In the genomic region with DNA sequence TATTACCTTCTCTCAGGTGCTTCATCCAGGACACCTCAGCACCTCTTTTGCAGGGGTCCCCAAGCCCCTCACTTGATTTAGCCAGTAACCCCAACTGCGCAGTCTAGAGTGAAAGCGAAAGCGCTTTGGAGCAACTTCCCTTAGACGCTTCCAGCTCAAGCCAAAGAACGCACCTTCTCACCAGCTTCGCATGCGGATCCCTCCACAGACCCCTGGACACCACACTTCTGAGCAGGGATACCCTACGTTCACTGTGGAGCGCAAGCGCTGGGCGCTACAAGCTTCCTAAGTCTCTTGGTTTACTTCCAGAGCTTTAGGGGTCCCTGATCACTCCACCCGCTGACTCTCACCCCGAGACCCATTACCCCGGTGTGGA, we compare ENCODE assay signal across 8 mouse cellular contexts. TPM values are rescaled to one million over a fixed set of nuclear protein-coding genes. Genes with fewer than 3 reads are reported as not detected.
DNase-seq lines count a peak whose midpoint lies in the region; ATAC-seq and TF ChIP-seq lines count a peak whose summit lies in the region.

No protein-coding gene starts in this region.

- TF ChIP-seq CTCF in liver, adult 2 months (IDR thresholded peaks at IDR 0.05; ENCODE audit: low read depth, low read length) = no peak
- no peak for TF ChIP-seq CTCF in olfactory bulb, adult 2 months (IDR thresholded peaks at IDR 0.05; ENCODE audit: insufficient read depth, low read depth, low read length)

- H3K4me3 ChIP-seq in liver, adult 2 months (ENCODE audit: insufficient read depth, low read depth, low read length) = peak overlapping the region; percentile 70
- H3K4me3 ChIP-seq in erythroblast, embryonic 14.5 days (replicated peaks) = peak overlapping the region; percentile 80
- peak overlapping the region; percentile 56 for H3K4me3 ChIP-seq in limb, embryonic 14.5 days (replicated peaks; ENCODE audit: low read length)
- H3K4me3 ChIP-seq in olfactory bulb, adult 2 months (ENCODE audit: insufficient read depth, low read depth, low read length) = peak overlapping the region; percentile 67

- peak; percentile 46 for ATAC-seq in limb, embryonic 14.5 days (ENCODE audit: low FRiP score, low read depth)
- ATAC-seq in erythroid progenitor cell, adult 5-6 weeks (replicated peaks; ENCODE audit: low FRiP score, poor library complexity, severe bottlenecking) = no peak; the same call in 1 of the 2 replicates

- peak; percentile 45 for DNase-seq in liver, adult 2 months (ENCODE audit: extremely low read depth, low read depth, low spot score)
- no peak for DNase-seq in liver
- no peak for DNase-seq in limb, embryonic 14.5 days (ENCODE audit: low spot score)
- no peak for DNase-seq in gastrocnemius, adult 18-20 months (ENCODE audit: low spot score)
- DNase-seq in frontal cortex, postnatal 10 days (ENCODE audit: low spot score in 2 of 2) = no peak

- peak overlapping the region; percentile 93 for H3K4me2 ChIP-seq in limb, embryonic 14.5 days (replicated peaks; ENCODE audit: low read depth, low read length, severe bottlenecking)

- peak overlapping the region; percentile 70 for H3K27ac ChIP-seq in liver, adult 2 months (replicated peaks; ENCODE audit: insufficient read depth, low read depth, low read length)
- H3K27ac ChIP-seq in limb, embryonic 14.5 days (replicated peaks; ENCODE audit: low read depth, low read length) = no peak overlapping the region
- no peak overlapping the region for H3K27ac ChIP-seq in olfactory bulb, adult 2 months (ENCODE audit: insufficient read depth, low read depth, low read length)

- no peak for TF ChIP-seq POLR2A in liver, adult 2 months (IDR thresholded peaks at IDR 0.05; ENCODE audit: extremely low read depth, insufficient read depth, low read length)
- TF ChIP-seq POLR2A in limb, embryonic 14.5 days (IDR thresholded peaks at IDR 0.05; ENCODE audit: borderline replicate concordance, extremely low read depth, insufficient read depth, insufficient read length) = no peak
- TF ChIP-seq POLR2A in olfactory bulb, adult 2 months (IDR thresholded peaks at IDR 0.05; ENCODE audit: insufficient read depth, low read depth, low read length) = no peak

- 2% methylated on average over 14 of the region's 14 CpGs for WGBS in liver, adult 2 months
- WGBS in limb, embryonic 14.5 days = 4% methylated on average over 14 of the region's 14 CpGs
- 3% methylated on average over 14 of the region's 14 CpGs for WGBS in olfactory bulb, adult 2 months

- no peaks in the 10 kb centered on the region; the same call in 1 of the 2 replicates for H3K79me2 ChIP-seq in liver, adult 2 months (ENCODE audit: control insufficient read depth, insufficient read depth, low read length)

- H3K27me3 ChIP-seq in liver, adult 2 months (ENCODE audit: control insufficient read depth, insufficient read depth, low read length) = no peaks in the 10 kb centered on the region
- peaks cover 58% of the 10 kb centered on the region for H3K27me3 ChIP-seq in erythroblast, embryonic 14.5 days (ENCODE audit: control insufficient read depth)
- H3K27me3 ChIP-seq in limb, embryonic 14.5 days (ENCODE audit: control insufficient read depth, insufficient read depth, low read length) = peaks cover 31% of the 10 kb centered on the region; the same call in 1 of the 2 replicates

- peaks cover 2% of the 10 kb centered on the region; the same call in 1 of the 2 replicates for H3K36me3 ChIP-seq in liver, adult 2 months (ENCODE audit: control insufficient read depth, insufficient read depth, low read length)
- H3K36me3 ChIP-seq in erythroblast, embryonic 14.5 days (ENCODE audit: control insufficient read depth) = no peaks in the 10 kb centered on the region
- H3K36me3 ChIP-seq in limb, embryonic 14.5 days (ENCODE audit: control insufficient read depth, insufficient read depth, low read length) = no peaks in the 10 kb centered on the region

- no peaks in the 10 kb centered on the region for H3K9me3 ChIP-seq in erythroblast, embryonic 14.5 days (ENCODE audit: control insufficient read depth, low read length)
- H3K9me3 ChIP-seq in limb, embryonic 14.5 days (ENCODE audit: control insufficient read depth, low read length) = no peaks in the 10 kb centered on the region

- H3K4me1 ChIP-seq in liver, adult 2 months (ENCODE audit: control insufficient read depth, insufficient read depth, low read length) = peaks cover 16% of the 10 kb centered on the region
- H3K4me1 ChIP-seq in erythroblast, embryonic 14.5 days (ENCODE audit: control insufficient read depth) = peaks cover 23% of the 10 kb centered on the region
- peaks cover 6% of the 10 kb centered on the region for H3K4me1 ChIP-seq in limb, embryonic 14.5 days (ENCODE audit: control insufficient read depth, insufficient read depth, low read length)
- peaks cover 20% of the 10 kb centered on the region for H3K4me1 ChIP-seq in olfactory bulb, adult 2 months (ENCODE audit: control insufficient read depth, insufficient read depth, low read length)

- H3K9ac ChIP-seq in liver, adult 2 months (ENCODE audit: low read depth, low read length) = peak overlapping the region; percentile 74
- H3K9ac ChIP-seq in limb, embryonic 14.5 days (ENCODE audit: low read depth, low read length, severe bottlenecking) = peak overlapping the region; percentile 44

RNA-seq across cellular contexts. Expression of gene Tap1, which starts 0.5 kb away (rescaled TPM):
- total RNA-seq in liver, adult 2 months (2014; rRNA removed) = 15.1 and 17.3 TPM in 2 replicates
- polyA plus RNA-seq in liver, adult 2 months (2012; rRNA removed) = 18.8 and 23.5 TPM in 2 replicates
- 0.05 and 0.06 TPM in 2 replicates for polyA plus RNA-seq in erythroblast, embryonic 14.5 days (2012)
- polyA plus RNA-seq in limb, embryonic 14.5 days (2012; rRNA removed) = 11.0 and 12.1 TPM in 2 replicates
- 11.2 and 14.2 TPM in 2 replicates for polyA plus RNA-seq in limb, embryonic 14.5 days (2014; fragmentation: Nextera tagmentation; extraction: Ambion mirVana)
- not detected in 2 replicates for polyA plus RNA-seq in olfactory bulb, adult 2 months (2012; ENCODE audit: insufficient read depth, insufficient read length, low replicate concordance, missing spikeins)
- total RNA-seq in gastrocnemius, adult 18-20 months (2021) = 1 to 10 TPM in 1 of 2 experiments, under 1 TPM in 1; 0.98 to 3.6 TPM
- 12.6 and 21.0 TPM in 2 replicates for total RNA-seq in erythroid progenitor cell, adult 5-6 weeks (2015; ENCODE audit: low replicate concordance)
- 21.6 and 35.4 TPM in 2 replicates for total RNA-seq in erythroid progenitor cell, adult 5-6 weeks (2017; ENCODE audit: low replicate concordance)

RNA-seq across cellular contexts. Expression of gene Psmb9, which starts 0.7 kb away (rescaled TPM):
- total RNA-seq in liver, adult 2 months (2014; rRNA removed) = 23.3 and 38.1 TPM in 2 replicates
- polyA plus RNA-seq in liver, adult 2 months (2012; rRNA removed) = 38.0 and 41.5 TPM in 2 replicates
- 0.05 and 0.10 TPM in 2 replicates for polyA plus RNA-seq in erythroblast, embryonic 14.5 days (2012)
- polyA plus RNA-seq in limb, embryonic 14.5 days (2012; rRNA removed) = 2.2 and 3.7 TPM in 2 replicates
- polyA plus RNA-seq in limb, embryonic 14.5 days (2014; fragmentation: Nextera tagmentation; extraction: Ambion mirVana) = 3.4 and 3.9 TPM in 2 replicates
- polyA plus RNA-seq in olfactory bulb, adult 2 months (2012; ENCODE audit: insufficient read depth, insufficient read length, low replicate concordance, missing spikeins) = 272 TPM in 1 of 2 replicates, not detected in the other
- 1 to 10 TPM in 1 of 2 experiments, under 1 TPM in 1; 0.73 to 3.8 TPM for total RNA-seq in gastrocnemius, adult 18-20 months (2021)
- total RNA-seq in erythroid progenitor cell, adult 5-6 weeks (2015; ENCODE audit: low replicate concordance) = 23.5 and 39.3 TPM in 2 replicates
- 21.3 and 36.5 TPM in 2 replicates for total RNA-seq in erythroid progenitor cell, adult 5-6 weeks (2017; ENCODE audit: low replicate concordance)

RNA-seq across cellular contexts. Expression of gene Psmb8, which starts 10.6 kb away (rescaled TPM):
- total RNA-seq in liver, adult 2 months (2014; rRNA removed) = 66.9 and 101 TPM in 2 replicates
- polyA plus RNA-seq in liver, adult 2 months (2012; rRNA removed) = 56.7 and 80.3 TPM in 2 replicates
- polyA plus RNA-seq in erythroblast, embryonic 14.5 days (2012) = 0.24 and 0.28 TPM in 2 replicates
- 6.8 and 7.3 TPM in 2 replicates for polyA plus RNA-seq in limb, embryonic 14.5 days (2012; rRNA removed)
- 9.2 and 9.4 TPM in 2 replicates for polyA plus RNA-seq in limb, embryonic 14.5 days (2014; fragmentation: Nextera tagmentation; extraction: Ambion mirVana)
- polyA plus RNA-seq in olfactory bulb, adult 2 months (2012; ENCODE audit: insufficient read depth, insufficient read length, low replicate concordance, missing spikeins) = not detected in 2 replicates
- 1 to 10 TPM; 3.2 to 6.7 TPM for total RNA-seq in gastrocnemius, adult 18-20 months (2021)
- 38.1 and 68.1 TPM in 2 replicates for total RNA-seq in erythroid progenitor cell, adult 5-6 weeks (2015; ENCODE audit: low replicate concordance)
- 29.3 and 38.3 TPM in 2 replicates for total RNA-seq in erythroid progenitor cell, adult 5-6 weeks (2017; ENCODE audit: low replicate concordance)

RNA-seq across cellular contexts. Expression of gene Tap2, which starts 16.5 kb away (rescaled TPM):
- 14.4 and 15.2 TPM in 2 replicates for total RNA-seq in liver, adult 2 months (2014; rRNA removed)
- 18.4 and 24.6 TPM in 2 replicates for polyA plus RNA-seq in liver, adult 2 months (2012; rRNA removed)
- 0.83 and 1.0 TPM in 2 replicates for polyA plus RNA-seq in erythroblast, embryonic 14.5 days (2012)
- 2.9 and 3.0 TPM in 2 replicates for polyA plus RNA-seq in limb, embryonic 14.5 days (2012; rRNA removed)
- polyA plus RNA-seq in limb, embryonic 14.5 days (2014; fragmentation: Nextera tagmentation; extraction: Ambion mirVana) = 2.3 and 2.4 TPM in 2 replicates
- 159 TPM in 1 of 2 replicates, not detected in the other for polyA plus RNA-seq in olfactory bulb, adult 2 months (2012; ENCODE audit: insufficient read depth, insufficient read length, low replicate concordance, missing spikeins)
- 1 to 10 TPM; 4.1 to 6.6 TPM for total RNA-seq in gastrocnemius, adult 18-20 months (2021)
- total RNA-seq in erythroid progenitor cell, adult 5-6 weeks (2015; ENCODE audit: low replicate concordance) = 4.7 and 6.7 TPM in 2 replicates
- total RNA-seq in erythroid progenitor cell, adult 5-6 weeks (2017; ENCODE audit: low replicate concordance) = 7.7 and 16.6 TPM in 2 replicates

RNA-seq across cellular contexts. Expression of gene H2-DMb1, which starts 34.0 kb away (rescaled TPM):
- 4.2 and 6.6 TPM in 2 replicates for total RNA-seq in liver, adult 2 months (2014; rRNA removed)
- 8.3 and 14.5 TPM in 2 replicates for polyA plus RNA-seq in liver, adult 2 months (2012; rRNA removed)
- polyA plus RNA-seq in erythroblast, embryonic 14.5 days (2012) = not detected in 2 replicates
- 4.2 and 6.9 TPM in 2 replicates for polyA plus RNA-seq in limb, embryonic 14.5 days (2012; rRNA removed)
- 2.4 and 2.7 TPM in 2 replicates for polyA plus RNA-seq in limb, embryonic 14.5 days (2014; fragmentation: Nextera tagmentation; extraction: Ambion mirVana)
- not detected in 2 replicates for polyA plus RNA-seq in olfactory bulb, adult 2 months (2012; ENCODE audit: insufficient read depth, insufficient read length, low replicate concordance, missing spikeins)
- total RNA-seq in gastrocnemius, adult 18-20 months (2021) = under 1 TPM; 0.16 to 0.78 TPM
- 18.0 and 34.8 TPM in 2 replicates for total RNA-seq in erythroid progenitor cell, adult 5-6 weeks (2015; ENCODE audit: low replicate concordance)
- 3.9 and 23.1 TPM in 2 replicates for total RNA-seq in erythroid progenitor cell, adult 5-6 weeks (2017; ENCODE audit: low replicate concordance)
